Mouse (Mus musculus) regulatory T cell (primary cell): Measurements from ENCODE around the gene Pik3cd.

Source experiments
- in situ Hi-C: fragments of 300-600 bp; cut with MboI, MseI; formaldehyde crosslinking; loops from one replicate; pipeline ENCODE4 v1.15.1; 2025; ENCODE audit warnings: high pct_unique_total_duplicates

Gene Pik3cd

DNA sequence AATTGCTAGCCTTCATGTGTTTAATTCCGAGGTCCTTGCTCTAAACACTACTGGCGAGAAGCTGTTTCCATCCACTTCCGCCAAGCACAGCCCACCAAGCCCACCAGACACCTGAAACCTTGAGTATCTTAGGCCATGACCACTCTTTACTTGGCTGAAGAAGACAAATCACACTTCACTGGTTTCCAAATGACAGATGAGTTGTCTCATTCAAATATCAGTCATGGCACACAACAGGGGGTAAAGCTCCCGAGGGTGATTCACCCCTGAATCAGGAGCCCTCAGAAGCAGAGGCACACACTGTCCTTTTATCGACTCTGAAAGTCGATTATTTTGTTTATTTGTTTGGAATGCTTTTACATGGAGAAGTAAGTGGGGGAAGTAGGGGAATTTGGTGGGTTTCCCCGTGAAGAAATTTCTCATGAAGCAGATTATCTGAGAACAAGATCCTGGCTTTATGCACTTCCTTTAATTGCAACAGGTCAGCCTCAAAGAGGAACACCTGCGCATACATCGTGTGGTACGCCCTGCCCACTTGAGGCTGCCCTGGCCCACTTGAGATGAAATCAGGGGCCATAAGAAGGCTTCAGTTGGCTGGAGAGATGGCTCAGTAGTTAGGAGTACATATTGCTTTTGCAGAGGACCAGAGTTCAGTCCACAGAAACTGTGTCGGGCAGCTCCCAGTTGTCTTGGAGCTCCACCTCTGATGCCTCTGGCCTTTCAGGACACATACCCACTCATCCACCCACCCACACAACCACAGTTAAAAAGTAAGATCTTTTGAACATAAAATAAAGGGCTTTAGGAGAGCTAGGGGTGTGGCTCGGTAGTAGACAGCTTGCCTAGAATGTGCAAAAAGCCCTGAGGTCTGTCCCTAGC lies 12.3 kb downstream of the Pik3cd start:
- in situ Hi-C loops, result loop anchor here (10.0 kb wide), 1 partner anchor 1225 kb away; the partner anchor contains the start of genes Park7 and Tnfrsf9

DNA sequence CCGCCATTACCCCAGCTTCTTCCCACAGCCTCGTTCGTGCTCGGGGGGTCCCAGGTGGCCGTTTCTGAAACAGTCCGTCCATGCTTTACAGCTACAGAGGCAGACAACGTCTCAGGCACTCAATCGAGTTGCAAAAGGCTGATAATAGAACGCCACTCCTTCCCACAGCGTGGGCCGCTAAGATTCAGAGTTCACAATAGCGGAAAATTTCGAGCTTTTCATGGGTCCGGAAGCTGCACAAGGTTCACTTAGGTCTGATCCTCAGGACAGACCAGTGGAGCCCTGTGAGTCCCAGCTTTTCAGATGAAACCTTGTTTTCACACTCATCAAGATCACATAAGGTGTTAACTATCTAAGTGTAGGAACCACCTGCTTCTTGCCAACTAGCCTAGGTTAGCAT lies 13.5 kb downstream of the Pik3cd start:
- in situ Hi-C loops, result no loop called here

GRCm38 (mm10) chr4:149684841-149685623 lies 17.3 kb downstream of the Pik3cd start:
- in situ Hi-C loops, result no loop called here

DNA sequence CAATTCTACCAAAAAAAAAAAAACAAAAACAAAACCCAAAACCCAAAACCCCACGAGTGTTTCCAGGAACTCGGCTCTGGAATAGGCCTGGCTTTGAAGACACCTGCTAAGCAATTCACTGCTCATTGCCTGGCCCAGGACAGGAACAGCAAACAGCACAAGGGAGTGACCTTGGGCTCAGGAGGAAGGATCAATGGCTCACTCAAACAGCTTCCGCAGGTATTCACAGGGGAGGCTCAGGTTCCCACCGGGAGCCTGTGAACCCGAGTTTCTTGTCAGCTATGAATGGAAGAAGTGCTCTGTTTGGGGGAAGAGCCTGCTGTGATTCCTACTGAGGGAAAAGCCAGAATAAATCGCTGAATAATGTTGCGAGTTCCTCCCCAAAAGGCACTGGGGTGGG lies 18.5 kb downstream of the Pik3cd start:
- in situ Hi-C loops, result no loop called here

DNA sequence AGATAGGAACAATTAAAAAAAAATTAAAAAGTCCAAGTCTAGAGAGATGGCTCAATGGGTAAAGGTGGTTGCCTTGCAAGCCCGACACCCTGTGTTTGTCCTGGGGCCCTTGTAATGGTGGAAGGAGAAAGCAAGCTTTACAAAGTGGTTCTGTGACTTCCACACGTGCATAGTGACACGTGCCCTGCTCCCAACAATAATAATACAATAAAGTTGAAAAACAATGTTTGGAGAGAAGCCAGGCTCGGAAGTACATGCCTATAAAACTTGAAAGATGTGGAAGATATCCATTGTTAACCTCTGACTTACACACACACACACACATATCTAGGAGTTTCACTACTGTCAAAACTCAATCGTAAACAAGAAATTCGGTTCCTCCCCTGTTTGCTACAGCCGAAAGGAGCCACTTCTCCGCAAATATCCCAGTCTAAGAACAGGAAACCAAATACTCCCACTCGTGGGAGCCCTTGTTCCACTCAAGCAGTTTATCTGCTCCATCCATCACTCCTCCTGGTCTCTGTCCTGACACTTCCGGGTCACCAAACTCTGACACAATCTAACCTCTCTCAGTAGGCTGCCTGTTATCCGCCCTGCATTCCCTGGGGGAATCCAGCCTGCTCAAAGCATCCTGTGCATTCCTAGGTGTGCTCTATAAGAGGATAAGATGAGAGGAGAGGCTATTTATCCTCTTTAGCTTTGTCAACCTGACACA lies 23.2 kb downstream of the Pik3cd start:
- in situ Hi-C loops, result no loop called here

DNA sequence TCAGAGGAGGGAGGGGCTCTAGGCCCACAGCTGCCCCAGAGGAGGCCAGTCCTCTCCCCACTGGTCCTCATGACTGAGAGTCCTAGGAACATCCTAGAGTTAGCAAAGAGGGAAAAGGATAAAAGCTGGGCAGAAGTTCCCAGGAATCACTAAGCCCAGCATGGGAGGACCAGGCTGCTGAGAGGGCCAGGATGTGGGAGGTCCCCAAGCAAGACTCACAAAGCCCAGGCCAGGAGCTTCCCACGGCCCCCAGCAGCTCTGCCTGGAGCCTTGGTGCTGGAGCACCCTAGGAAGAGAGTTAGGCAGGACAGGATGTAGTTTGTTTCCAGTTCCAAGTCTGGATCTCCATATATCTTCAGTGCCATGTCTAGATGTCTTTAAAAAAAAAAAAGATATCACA lies 24.4 kb downstream of the Pik3cd start:
- in situ Hi-C loops, result no loop called here

- in situ Hi-C loops, result no loop called here
Measured at GRCm38 (mm10) chr4:149675378-149676261, 26.8 kb downstream of the Pik3cd start.

GRCm38 (mm10) chr4:149674814-149675377 lies 27.5 kb downstream of the Pik3cd start:
- in situ Hi-C loops, result no loop called here

DNA sequence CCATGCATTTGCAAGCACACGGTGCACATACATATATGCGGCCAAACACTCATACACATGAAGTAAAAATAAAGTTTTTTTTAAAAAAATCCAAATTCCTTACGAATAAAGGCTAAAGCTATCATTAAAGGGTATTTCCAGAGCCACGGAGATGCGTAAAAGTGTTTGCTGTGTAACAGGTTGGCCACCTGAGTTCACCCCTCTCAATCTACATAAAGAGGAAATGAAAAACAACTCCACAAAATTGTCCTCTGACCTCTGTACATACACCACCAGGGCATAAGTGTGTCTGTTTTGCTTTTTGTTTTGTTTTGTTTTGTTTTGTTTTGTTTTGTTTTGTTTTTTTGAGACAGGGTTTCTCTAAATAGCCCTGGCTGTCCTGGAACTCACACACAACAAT lies 29.6 kb downstream of the Pik3cd start:
- in situ Hi-C loops, result no loop called here

- in situ Hi-C loops, result no loop called here
Measured at GRCm38 (mm10) chr4:149671175-149671574, 31.2 kb downstream of the Pik3cd start.

DNA sequence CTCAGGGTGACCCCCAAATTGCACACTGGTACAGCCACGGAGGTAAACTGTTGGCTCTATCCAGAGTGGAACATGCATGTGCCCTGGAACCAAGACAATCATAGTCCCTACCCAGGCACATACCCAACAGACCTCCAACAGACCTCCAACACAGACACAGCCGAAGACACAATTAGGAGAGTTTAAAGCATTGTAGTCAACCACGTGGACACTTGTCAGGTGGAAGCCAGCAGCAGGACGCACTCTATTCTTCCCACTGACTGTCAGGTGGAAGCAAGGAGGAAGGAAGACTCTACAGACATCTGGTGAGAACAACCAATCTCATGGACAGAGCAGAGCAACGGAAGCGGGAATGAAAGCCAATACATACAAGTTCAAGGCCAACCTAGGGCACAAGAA lies 36.7 kb downstream of the Pik3cd start:
- in situ Hi-C loops, result no loop called here

DNA sequence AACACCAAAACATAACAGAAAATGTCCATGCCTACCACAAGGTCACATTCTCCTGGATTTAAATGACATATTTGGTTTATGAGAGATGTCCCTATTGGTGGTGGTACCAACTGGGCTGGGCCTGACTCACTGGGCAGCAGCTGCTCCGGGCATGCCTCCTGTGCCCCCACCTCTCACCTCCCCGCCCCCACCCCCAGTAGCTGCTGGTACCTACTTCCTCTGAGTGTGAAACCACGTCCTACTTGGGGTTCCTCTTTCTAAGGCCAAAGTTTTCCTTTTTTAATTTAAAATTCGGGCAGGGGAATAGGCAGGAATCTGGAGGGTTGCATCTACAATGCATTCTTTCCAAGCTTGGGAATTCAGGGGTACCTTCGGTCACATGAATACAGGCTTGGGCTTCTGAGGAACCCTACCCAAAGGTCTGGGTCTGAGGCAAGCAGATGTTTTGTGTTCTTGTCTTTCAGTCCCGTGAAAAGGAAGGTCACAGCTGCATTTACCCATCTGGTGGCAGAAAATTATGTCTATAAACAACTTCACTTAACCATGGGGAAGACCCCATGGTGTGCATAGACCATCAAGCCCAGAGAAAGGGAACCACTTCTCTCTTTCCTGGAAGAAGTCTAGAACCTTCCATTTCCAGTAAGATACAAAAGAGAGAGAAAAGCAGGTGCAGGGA lies 37.2 kb downstream of the Pik3cd start:
- in situ Hi-C loops, result no loop called here

GRCm38 (mm10) chr4:149663849-149664503 lies 38.4 kb downstream of the Pik3cd start:
- in situ Hi-C loops, result no loop called here

DNA sequence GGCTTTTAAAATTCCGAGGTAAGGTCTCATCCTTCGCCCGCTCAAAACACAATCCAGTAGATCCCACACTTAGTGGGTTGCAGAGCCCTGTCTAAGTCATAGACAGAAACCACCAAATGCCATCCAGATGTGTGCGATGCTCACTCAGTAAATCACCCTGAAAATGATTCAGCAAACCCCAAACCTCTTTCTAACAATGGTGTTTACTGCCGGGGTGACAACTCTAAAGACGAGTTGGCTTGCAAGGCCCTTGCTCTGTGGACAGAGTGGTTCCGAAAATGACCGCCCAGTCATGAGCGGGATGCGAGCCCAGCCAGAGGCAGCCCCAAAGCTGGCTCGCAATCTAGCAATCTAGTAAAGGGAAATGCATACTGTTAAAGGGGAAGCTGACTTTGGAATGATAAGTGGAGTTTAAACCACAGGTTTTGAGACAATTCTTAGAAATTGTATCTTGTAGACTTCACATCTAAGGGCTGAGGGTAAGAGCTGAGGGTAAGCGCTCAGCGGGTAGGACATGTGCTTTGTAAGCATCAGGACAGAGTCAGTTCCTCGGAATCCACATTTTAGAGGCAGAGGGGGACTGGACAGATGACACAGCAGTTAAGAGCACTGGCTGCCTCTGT lies 40.3 kb downstream of the Pik3cd start:
- in situ Hi-C loops, result no loop called here

DNA sequence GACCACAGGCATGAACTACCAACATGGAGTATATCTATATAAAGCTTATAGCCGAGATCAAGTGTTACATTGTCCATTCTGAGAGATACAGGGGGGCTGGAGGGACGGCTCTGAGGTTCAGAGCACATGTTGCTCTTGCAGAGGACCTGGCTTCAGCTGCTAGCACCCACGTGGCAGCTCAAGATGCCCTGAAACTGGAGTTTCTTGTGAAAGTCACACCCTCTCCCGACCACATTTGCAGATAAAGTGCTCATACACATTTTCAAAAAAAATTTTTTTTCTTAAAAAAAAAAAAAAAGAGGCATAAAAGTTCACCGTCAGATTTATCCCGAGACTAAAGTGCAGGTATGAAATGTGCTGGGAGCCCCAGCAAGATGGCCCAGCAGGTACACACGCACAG lies 41.8 kb downstream of the Pik3cd start:
- in situ Hi-C loops, result no loop called here

- in situ Hi-C loops, result no loop called here
Measured at GRCm38 (mm10) chr4:149659495-149660116, 42.8 kb downstream of the Pik3cd start.

- in situ Hi-C loops, result no loop called here
Measured at GRCm38 (mm10) chr4:149657858-149658416, 44.4 kb downstream of the Pik3cd start.

- in situ Hi-C loops, result loop anchor here (5.0 kb wide), 1 partner anchor 43 kb away; no protein-coding TSS in a partner anchor
Measured at GRCm38 (mm10) chr4:149654232-149654631, 48.1 kb downstream of the Pik3cd start.
